ENCODE assay signal across 20 mouse cellular contexts in the genomic region with DNA sequence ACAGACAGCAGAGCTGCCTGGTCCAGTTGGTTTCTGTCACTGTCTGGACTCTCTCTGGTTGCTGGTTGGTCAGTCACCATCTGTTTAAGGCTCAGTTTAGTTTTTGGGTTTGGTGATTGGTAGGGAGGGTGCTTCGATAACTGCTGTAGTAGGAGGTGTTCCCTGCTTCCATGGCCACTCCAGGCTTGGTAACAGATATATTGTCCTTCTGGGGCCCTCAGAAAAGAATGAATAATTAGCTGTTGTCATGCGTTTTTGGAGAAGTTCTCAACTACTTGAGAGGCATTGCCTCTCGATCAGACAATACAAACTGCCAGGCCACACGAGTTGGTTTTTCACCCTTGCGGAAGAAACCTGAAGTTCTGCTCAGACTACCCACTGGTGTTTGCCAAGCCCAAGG.
DNase-seq lines count a peak whose midpoint lies in the region; ATAC-seq and TF ChIP-seq lines count a peak whose summit lies in the region.
"Had no signal": no experiment of that assay in that cellular context is flagged by ENCODE, and none has a peak within 500 bp of the region (broad histone marks: within the 10 kb centered on the region; RNA-seq: fewer than 3 reads in every experiment).

No protein-coding gene starts in this region.

- no peaks in the 10 kb centered on the region for H3K36me3 ChIP-seq in forebrain, embryonic 10.5 days (replicated peaks)
- no peaks in the 10 kb centered on the region for H3K36me3 ChIP-seq in forebrain, postnatal 0 days (ENCODE audit: insufficient read depth)
- no peaks in the 10 kb centered on the region for H3K36me3 ChIP-seq in neural tube, embryonic 13.5 days
- H3K36me3 ChIP-seq in hindbrain, postnatal 0 days (ENCODE audit: insufficient read depth, low read length), result no peaks in the 10 kb centered on the region
- H3K36me3 ChIP-seq: heart, embryonic 13.5 days; liver, embryonic 15.5 days had no signal

- no peaks in the 10 kb centered on the region for H3K9me3 ChIP-seq in forebrain, embryonic 10.5 days
- no peaks in the 10 kb centered on the region for H3K9me3 ChIP-seq in forebrain, postnatal 0 days (ENCODE audit: low read length)
- H3K9me3 ChIP-seq in neural tube, embryonic 13.5 days, result no peaks in the 10 kb centered on the region
- no peaks in the 10 kb centered on the region for H3K9me3 ChIP-seq in hindbrain, postnatal 0 days (ENCODE audit: low read length)
- H3K9me3 ChIP-seq: heart, embryonic 13.5 days; liver, embryonic 15.5 days had no signal

- ATAC-seq in forebrain, postnatal 0 days, result no peak
- no peak for ATAC-seq in neural tube, embryonic 13.5 days (ENCODE audit: low read depth)
- no peak for ATAC-seq in hindbrain, postnatal 0 days
- ATAC-seq: CD4-positive, CD25-positive, alpha-beta regulatory T cell, adult 4 months had no signal

- no peak for DNase-seq in forebrain, embryonic 10.5 days (ENCODE audit: extremely low spot score, low spot score)
- DNase-seq in forebrain, postnatal 0 days, result no peak
- DNase-seq in neural tube, embryonic 10.5 days (ENCODE audit: extremely low spot score, low spot score), result no peak
- DNase-seq in hindbrain, postnatal 0 days (ENCODE audit: low spot score), result no peak
- no peak for DNase-seq in adrenal gland, postnatal 14 days
- DNase-seq in kidney, adult 9 months, result no peak
- no peak for DNase-seq in spleen, postnatal 14 days (ENCODE audit: low spot score in 2 of 2)
- DNase-seq: adrenal gland, adult 2 months; cerebellum, adult 11-12 months; cerebellum, postnatal 25 days; heart, postnatal 4 days; kidney, adult 11 months; kidney, postnatal 36 days; lung, postnatal 10 days; right cerebral cortex, postnatal 25 days; thymus, postnatal 14 days had no signal

- peak overlapping the region; percentile 89 for H3K27ac ChIP-seq in forebrain, embryonic 10.5 days
- no peak overlapping the region for H3K27ac ChIP-seq in forebrain, postnatal 0 days (ENCODE audit: low read depth, low read length)
- H3K27ac ChIP-seq in neural tube, embryonic 13.5 days (replicated peaks), result peak overlapping the region; percentile 49
- H3K27ac ChIP-seq in hindbrain, postnatal 0 days, result peak overlapping the region; percentile 17; the same call in 1 of the 2 replicates
- H3K27ac ChIP-seq: heart, embryonic 13.5 days; liver, embryonic 15.5 days had no signal

- 66% methylated on average over 5 of the region's 5 CpGs for WGBS in forebrain, embryonic 10.5 days
- 41% methylated on average over 5 of the region's 5 CpGs for WGBS in forebrain, postnatal 0 days
- WGBS in neural tube, embryonic 13.5 days, result 25% methylated on average over 5 of the region's 5 CpGs
- 41% methylated on average over 5 of the region's 5 CpGs for WGBS in hindbrain, postnatal 0 days

- TF ChIP-seq CTCF in forebrain, postnatal 0 days (IDR thresholded peaks at IDR 0.05; ENCODE audit: low read depth), result no peak
- no peak for TF ChIP-seq CTCF in hindbrain, postnatal 0 days (IDR thresholded peaks at IDR 0.05; ENCODE audit: low read depth)

- H3K4me1 ChIP-seq in forebrain, embryonic 10.5 days, result peaks cover 71% of the 10 kb centered on the region
- peaks cover 3% of the 10 kb centered on the region for H3K4me1 ChIP-seq in forebrain, postnatal 0 days (ENCODE audit: insufficient read depth)
- H3K4me1 ChIP-seq in neural tube, embryonic 13.5 days (replicated peaks), result peaks cover 39% of the 10 kb centered on the region
- no peaks in the 10 kb centered on the region for H3K4me1 ChIP-seq in hindbrain, postnatal 0 days (ENCODE audit: insufficient read depth, low read length)
- H3K4me1 ChIP-seq: liver, embryonic 15.5 days had no signal

- H3K4me2 ChIP-seq in forebrain, postnatal 0 days (ENCODE audit: low read depth), result no peak overlapping the region
- H3K4me2 ChIP-seq in neural tube, embryonic 13.5 days, result no peak overlapping the region
- H3K4me2 ChIP-seq in hindbrain, postnatal 0 days (ENCODE audit: low read depth, low read length), result no peak overlapping the region
- H3K4me2 ChIP-seq: heart, embryonic 13.5 days; liver, embryonic 15.5 days had no signal

- no peak overlapping the region for H3K9ac ChIP-seq in forebrain, postnatal 0 days
- H3K9ac ChIP-seq in neural tube, embryonic 13.5 days, result no peak overlapping the region
- H3K9ac ChIP-seq in hindbrain, postnatal 0 days (replicated peaks; ENCODE audit: low read length), result no peak overlapping the region
- H3K9ac ChIP-seq: heart, embryonic 13.5 days; liver, embryonic 15.5 days had no signal

- H3K4me3 ChIP-seq in forebrain, embryonic 10.5 days, result no peak overlapping the region
- H3K4me3 ChIP-seq in forebrain, postnatal 0 days (ENCODE audit: low read depth, low read length), result no peak overlapping the region
- H3K4me3 ChIP-seq in neural tube, embryonic 13.5 days, result no peak overlapping the region
- no peak overlapping the region for H3K4me3 ChIP-seq in hindbrain, postnatal 0 days (ENCODE audit: low read length)
- H3K4me3 ChIP-seq: heart, embryonic 13.5 days; liver, embryonic 15.5 days had no signal

- no peaks in the 10 kb centered on the region for H3K27me3 ChIP-seq in forebrain, embryonic 10.5 days (ENCODE audit: poor library complexity, severe bottlenecking)
- 0 out of 2 replicates have a peak, but pooled peaks cover 7% of the 10 kb centered on the region for H3K27me3 ChIP-seq in forebrain, postnatal 0 days (ENCODE audit: insufficient read depth, low read length)
- H3K27me3 ChIP-seq in neural tube, embryonic 13.5 days, result peaks cover 41% of the 10 kb centered on the region
- H3K27me3 ChIP-seq in hindbrain, postnatal 0 days (ENCODE audit: insufficient read depth, low read length), result no peaks in the 10 kb centered on the region; the same call in 1 of the 2 replicates
- H3K27me3 ChIP-seq: liver, embryonic 15.5 days had no signal
